Mouse (Mus musculus) CH12.LX (cell line): ENCODE data around the gene Ebf1.

Experiments
- CTCF ChIP-seq, 2 experiments: IDR thresholded peaks in 1 of 2; conservative IDR thresholded peaks in 1 of 2; 2 replicates each; pipeline ENCODE4 v1.5.1; 2011 to 2012; ENCODE audit warnings: low read depth in 2 of 2, low read length in 2 of 2, improper control_type of control experiment in 1 of 2, inconsistent platforms in 1 of 2, mild to moderate bottlenecking in 1 of 2, moderate library complexity in 1 of 2
- GABPA ChIP-seq: IDR thresholded peaks from 2 replicates; pipeline ENCODE4 v1.6.1; 2012; ENCODE audit warnings: low read depth, low read length, improper control_type of control experiment, inconsistent platforms; ENCODE audit not compliant: insufficient replicate concordance
- JUND ChIP-seq: conservative IDR thresholded peaks from 2 replicates; pipeline ENCODE4 v1.6.1; 2011; ENCODE audit warnings: low read depth, low read length, improper control_type of control experiment
- TCF12 ChIP-seq: IDR thresholded peaks from 2 replicates; pipeline ENCODE4 v1.6.1; 2014; ENCODE audit warnings: low read depth, mild to moderate bottlenecking, inconsistent platforms, low read length, improper control_type of control experiment

DNA sequence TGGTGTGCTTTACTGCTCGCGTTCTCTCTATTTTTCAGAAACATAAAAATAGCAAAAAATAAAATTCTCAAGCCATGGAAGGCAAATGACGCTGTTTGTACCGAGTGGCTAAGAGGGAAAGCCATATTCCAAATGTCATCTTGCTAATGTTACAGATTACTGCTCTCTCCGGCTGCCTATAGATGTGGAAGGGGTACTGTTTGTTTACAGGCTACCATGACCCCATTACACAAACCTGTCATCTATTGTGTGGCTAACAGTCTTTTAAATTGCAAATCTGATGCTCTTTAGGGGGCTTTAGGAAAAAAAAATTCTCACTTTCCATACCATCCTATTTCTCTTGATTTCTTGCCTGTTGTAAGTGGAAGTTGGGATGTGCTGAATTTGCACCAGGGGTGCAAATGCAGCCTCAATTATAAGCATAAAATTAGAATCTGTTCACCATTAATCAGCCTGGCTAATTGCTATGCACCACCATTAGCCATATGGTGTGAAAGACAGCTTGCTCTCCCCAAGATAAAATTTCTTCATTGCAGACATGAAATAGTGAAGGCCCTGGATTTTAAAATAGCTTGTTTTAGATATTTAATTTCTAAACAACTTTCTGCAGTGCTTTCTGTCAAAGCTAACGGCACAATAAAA is 17.6 kb downstream of the Ebf1 start:
- TF ChIP-seq JUND (no peak), GABPA (no peak), CTCF (conservative IDR thresholded peaks at IDR 0.05 in 1 of 2, IDR thresholded peaks at IDR 0.05 in 1 of 2; ENCODE audit: low read depth in 2 of 2, low read length in 2 of 2) (no peak), TCF12 (no peak)
